Mouse (Mus musculus) liver, postnatal 0 days (tissue): ENCODE data around the gene Sez6l.

Source experiments
- CTCF ChIP-seq: sonication (generic); IDR thresholded peaks from 2 replicates; pipeline ENCODE4 v1.5.1; 2016; ENCODE audit warnings: antibody characterized with exemption, low read depth
- EP300 ChIP-seq: IDR thresholded peaks from 2 replicates; pipeline ENCODE4 v1.6.1; 2016; ENCODE audit warnings: antibody characterized with exemption, low read depth, mild to moderate bottlenecking

DNA sequence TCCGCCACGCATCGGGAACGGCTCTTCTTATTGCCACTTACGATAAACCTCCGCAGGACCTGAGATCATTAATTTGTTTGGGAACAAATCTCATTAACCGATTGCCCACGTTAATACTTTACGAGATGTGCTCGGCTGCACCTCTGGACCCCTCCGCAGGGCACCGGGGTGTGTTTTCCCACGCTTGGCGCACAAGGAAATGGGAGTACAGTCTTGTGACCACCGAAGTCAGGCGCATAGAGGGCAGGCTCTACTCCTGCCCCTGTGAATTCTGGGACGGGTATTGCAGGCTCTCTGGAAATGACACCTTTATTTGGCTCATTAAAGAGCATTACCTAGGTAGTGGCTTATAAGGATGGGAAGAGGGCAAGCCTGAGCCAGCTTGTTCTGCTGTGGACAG lies 11.9 kb downstream of the Sez6l start:
- no peak for TF ChIP-seq EP300
- TF ChIP-seq CTCF: no peak
